Mouse (Mus musculus) liver, embryonic 14.5 days (tissue): ENCODE data around the gene Rbms3.

Source experiments
- CTCF ChIP-seq: IDR thresholded peaks from 2 replicates; pipeline ENCODE4 v1.5.1; 2016; ENCODE audit warnings: antibody characterized with exemption, low read depth, control low read depth
- EP300 ChIP-seq: IDR thresholded peaks from 2 replicates; pipeline ENCODE4 v1.6.1; 2016; ENCODE audit warnings: antibody characterized with exemption, low read depth

GRCm38 (mm10) chr9:117309809-117310208, 319.9 kb downstream of the Rbms3 start:
- TF ChIP-seq EP300 (no peak), CTCF (peak; percentile 28; the same call in 1 of the 2 replicates)
